Mouse (Mus musculus) midbrain, embryonic 10.5 days (tissue): ENCODE measurements at regions not wholly inside any gene's neighbourhood (a gene's known extent, or its start where the extent isn't known, plus 50 kb on each side); places are given as distances from the start of the nearest gene placed in this dataset.
A peak's percentile ranks its signal among the peaks of the same experiment; 100 is the strongest.

Experiments used
- DNase-seq: peaks from one replicate; pipeline ENCODE4 v3.0.0-alpha.2; 2017; ENCODE audit warnings: low spot score
- H3K27ac ChIP-seq: fragments of 300-500 bp; sonication (generic); replicated peaks from 2 replicates; pipeline ENCODE4 v1.5.1; 2016; ENCODE audit warnings: mild to moderate bottlenecking
- H3K27me3 ChIP-seq: fragments of 300-500 bp; sonication (generic); 2 replicates; pipeline ENCODE4 v1.6.1; 2016; ENCODE audit warnings: low read depth, mild to moderate bottlenecking; ENCODE audit not compliant: poor library complexity, severe bottlenecking
- H3K36me3 ChIP-seq: fragments of 300-500 bp; sonication (generic); 2 replicates; pipeline ENCODE4 v1.6.1; 2016; ENCODE audit warnings: mild to moderate bottlenecking, moderate library complexity
- H3K4me1 ChIP-seq: fragments of 300-500 bp; sonication (generic); 2 replicates; pipeline ENCODE4 v1.6.1; 2016
- H3K4me3 ChIP-seq: fragments of 300-500 bp; sonication (generic); 2 replicates; pipeline ENCODE4 v1.5.1; 2016; ENCODE audit warnings: mild to moderate bottlenecking, moderate library complexity
- H3K9me3 ChIP-seq: fragments of 300-500 bp; sonication (generic); replicated peaks from 2 replicates; pipeline ENCODE4 v1.6.1; 2016; ENCODE audit warnings: mild to moderate bottlenecking
- WGBS: fragments of 180-500 bp; shearing (Covaris S2); methylation state at CpG from one replicate; pipeline ENCODE4 v1.1.7; 2016; 5-methylcytosine and 5-hydroxymethylcytosine counted together

- WGBS, result 86% methylated on average over 6 of the region's 6 CpGs
- H3K27me3 ChIP-seq, result no peaks in the 10 kb centered on the region
- H3K4me1 ChIP-seq, result peaks cover 7% of the 10 kb centered on the region; the same call in 1 of the 2 replicates
- no peak overlapping the region for H3K4me3 ChIP-seq
- H3K9me3 ChIP-seq, result no peaks in the 10 kb centered on the region
- H3K36me3 ChIP-seq, result no peaks in the 10 kb centered on the region
- DNase-seq, result no peak
- no peak overlapping the region for H3K27ac ChIP-seq
Observed at GRCm38 (mm10) chr3:65478215-65478614, 50.0 kb upstream of the Tiparp start.

GRCm38 (mm10) chr3:65477111-65477510 lies 51.1 kb upstream of the Tiparp start:
- DNase-seq, result no peak
- Histone ChIP-seq H3K27ac (no peak overlapping the region), H3K4me3 (no peak overlapping the region), H3K27me3 (no peaks in the 10 kb centered on the region), H3K9me3 (no peaks in the 10 kb centered on the region), H3K4me1 (0 out of 2 replicates have a peak, but pooled peaks cover 7% of the 10 kb centered on the region), H3K36me3 (no peaks in the 10 kb centered on the region)
- 89% methylated on average over 4 of the region's 4 CpGs for WGBS

- WGBS, result 93% methylated on average over 19 of the region's 19 CpGs
- H3K27ac ChIP-seq, result no peak overlapping the region
- H3K4me3 ChIP-seq, result no peak overlapping the region
- H3K9me3 ChIP-seq, result no peaks in the 10 kb centered on the region
- DNase-seq, result no peak
- no peaks in the 10 kb centered on the region for H3K27me3 ChIP-seq
- H3K4me1 ChIP-seq, result 0 out of 2 replicates have a peak, but pooled peaks cover 7% of the 10 kb centered on the region
- H3K36me3 ChIP-seq, result no peaks in the 10 kb centered on the region
Observed at GRCm38 (mm10) chr3:65476091-65476953, 51.9 kb upstream of the Tiparp start.

GRCm38 (mm10) chr3:65474585-65474984 lies 53.6 kb upstream of the Tiparp start:
- 67% methylated on average over 7 of the region's 7 CpGs for WGBS
- Histone ChIP-seq H3K4me1 (peaks cover 10% of the 10 kb centered on the region; the same call in 1 of the 2 replicates), H3K27ac (no peak overlapping the region), H3K36me3 (no peaks in the 10 kb centered on the region), H3K4me3 (no peak overlapping the region), H3K9me3 (no peaks in the 10 kb centered on the region), H3K27me3 (no peaks in the 10 kb centered on the region)
- no peak for DNase-seq

GRCm38 (mm10) chr3:65471796-65472195 lies 56.4 kb upstream of the Tiparp start:
- Histone ChIP-seq H3K27ac (no peak overlapping the region), H3K9me3 (no peaks in the 10 kb centered on the region), H3K4me1 (peaks cover 12% of the 10 kb centered on the region; the same call in 1 of the 2 replicates), H3K36me3 (no peaks in the 10 kb centered on the region), H3K27me3 (no peaks in the 10 kb centered on the region), H3K4me3 (no peak overlapping the region)
- DNase-seq, result no peak
- WGBS, result 95% methylated on average over 7 of the region's 7 CpGs

GRCm38 (mm10) chr3:65469207-65469606 lies 59.0 kb upstream of the Tiparp start:
- WGBS, result 85% methylated on average over 4 of the region's 4 CpGs
- H3K27me3 ChIP-seq, result no peaks in the 10 kb centered on the region
- DNase-seq, result no peak
- no peaks in the 10 kb centered on the region for H3K36me3 ChIP-seq
- H3K4me1 ChIP-seq, result peaks cover 5% of the 10 kb centered on the region; the same call in 1 of the 2 replicates
- no peak overlapping the region for H3K4me3 ChIP-seq
- H3K27ac ChIP-seq, result no peak overlapping the region
- H3K9me3 ChIP-seq, result no peaks in the 10 kb centered on the region

- whole genome bisulfite sequencing, result 65% methylated on average over 5 of the region's 5 CpGs
- Histone ChIP-seq H3K4me3 (no peak overlapping the region), H3K27me3 (no peaks in the 10 kb centered on the region), H3K36me3 (no peaks in the 10 kb centered on the region), H3K9me3 (no peaks in the 10 kb centered on the region), H3K4me1 (peaks cover 9% of the 10 kb centered on the region; the same call in 1 of the 2 replicates), H3K27ac (no peak overlapping the region)
- no peak for DNase-seq
Observed at GRCm38 (mm10) chr3:65464769-65465168, 63.4 kb upstream of the Tiparp start.

- 89% methylated on average over 4 of the region's 4 CpGs for WGBS
- Histone ChIP-seq H3K4me3 (no peak overlapping the region), H3K27ac (no peak overlapping the region), H3K27me3 (no peaks in the 10 kb centered on the region), H3K4me1 (peaks cover 11% of the 10 kb centered on the region), H3K36me3 (no peaks in the 10 kb centered on the region), H3K9me3 (no peaks in the 10 kb centered on the region)
- no peak for DNase-seq
Observed at GRCm38 (mm10) chr3:65460936-65461335, 67.3 kb upstream of the Tiparp start.

GRCm38 (mm10) chr3:65459702-65460101 lies 67.3 kb upstream of the Ssr3 start:
- H3K27me3 ChIP-seq, result no peaks in the 10 kb centered on the region
- 0 out of 2 replicates have a peak overlapping the region, but pooled peaks have one; percentile 20 for H3K27ac ChIP-seq
- WGBS, result 82% methylated on average over 5 of the region's 5 CpGs
- H3K36me3 ChIP-seq, result no peaks in the 10 kb centered on the region
- H3K4me3 ChIP-seq, result no peak overlapping the region
- H3K9me3 ChIP-seq, result no peaks in the 10 kb centered on the region
- H3K4me1 ChIP-seq, result peaks cover 20% of the 10 kb centered on the region
- DNase-seq, result no peak

- H3K9me3 ChIP-seq, result no peaks in the 10 kb centered on the region
- no peak overlapping the region for H3K4me3 ChIP-seq
- 83% methylated on average over 6 of the region's 6 CpGs for WGBS
- H3K36me3 ChIP-seq, result no peaks in the 10 kb centered on the region
- H3K4me1 ChIP-seq, result peaks cover 20% of the 10 kb centered on the region
- no peak for DNase-seq
- no peaks in the 10 kb centered on the region for H3K27me3 ChIP-seq
- no peak overlapping the region for H3K27ac ChIP-seq
Observed at GRCm38 (mm10) chr3:65457931-65458330, 65.5 kb upstream of the Ssr3 start.

- Histone ChIP-seq H3K36me3 (no peaks in the 10 kb centered on the region), H3K27me3 (no peaks in the 10 kb centered on the region), H3K4me3 (peak overlapping the region; percentile 14; the same call in 1 of the 2 replicates), H3K9me3 (no peaks in the 10 kb centered on the region), H3K4me1 (peaks cover 20% of the 10 kb centered on the region), H3K27ac (peak overlapping the region; percentile 87)
- DNase-seq, result peak; percentile 57
- WGBS, result 41% methylated on average over 14 of the region's 14 CpGs
Observed at GRCm38 (mm10) chr3:65455597-65456284, 63.3 kb upstream of the Ssr3 start.

GRCm38 (mm10) chr3:65454301-65454700 lies 61.9 kb upstream of the Ssr3 start:
- no peaks in the 10 kb centered on the region for H3K36me3 ChIP-seq
- no peak overlapping the region for H3K27ac ChIP-seq
- no peaks in the 10 kb centered on the region for H3K9me3 ChIP-seq
- H3K4me3 ChIP-seq, result no peak overlapping the region
- H3K27me3 ChIP-seq, result no peaks in the 10 kb centered on the region
- 93% methylated on average over 7 of the region's 7 CpGs for WGBS
- DNase-seq, result no peak
- peaks cover 13% of the 10 kb centered on the region for H3K4me1 ChIP-seq

- H3K27ac ChIP-seq, result no peak overlapping the region
- no peak overlapping the region for H3K4me3 ChIP-seq
- no peaks in the 10 kb centered on the region for H3K27me3 ChIP-seq
- no peaks in the 10 kb centered on the region for H3K9me3 ChIP-seq
- H3K4me1 ChIP-seq, result no peaks in the 10 kb centered on the region
- 97% methylated on average over 1 of the region's 1 CpGs for WGBS
- H3K36me3 ChIP-seq, result no peaks in the 10 kb centered on the region
- no peak for DNase-seq
Observed at GRCm38 (mm10) chr3:65449176-65449575, 56.8 kb upstream of the Ssr3 start.
